Mouse (Mus musculus) bone marrow, adult 2 months (tissue): ENCODE results near the gene Olfr1493-ps1.

Experiments
- CTCF ChIP-seq: fragments of 200-500 bp; IDR thresholded peaks from 2 replicates; pipeline ENCODE4 v1.5.1; 2011; ENCODE audit warnings: low read length, control low read depth; ENCODE audit not compliant: control insufficient read depth, insufficient read depth
- POLR2A ChIP-seq: fragments of 200-500 bp; IDR thresholded peaks from 2 replicates; pipeline ENCODE4 v1.6.1; 2011; ENCODE audit warnings: low read depth, mild to moderate bottlenecking, control low read depth, low read length, borderline replicate concordance; ENCODE audit not compliant: control insufficient read depth

DNA sequence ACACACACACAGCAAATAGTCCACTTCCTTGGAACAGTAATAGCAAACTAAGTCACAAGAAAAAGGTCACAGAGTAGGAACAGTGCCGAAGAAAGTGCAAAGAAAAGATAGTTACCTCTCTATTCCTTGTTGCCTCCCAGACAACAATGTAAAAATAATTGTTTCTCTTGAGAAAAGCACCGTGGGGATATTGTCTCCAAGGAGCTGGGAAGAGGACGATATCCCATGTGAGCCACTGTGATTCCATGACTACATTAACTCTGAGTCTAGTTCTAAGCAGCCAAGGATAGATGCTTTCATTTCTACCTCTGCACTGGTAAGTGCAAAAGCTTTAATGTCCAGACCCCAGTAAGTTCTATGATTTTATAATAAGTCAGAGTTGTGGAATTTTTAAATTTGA is 41.2 kb downstream of the Olfr1493-ps1 start, which contains the start of gene Olfr1495:
- TF ChIP-seq CTCF = no peak
- no peak for TF ChIP-seq POLR2A
